Mouse (Mus musculus) right cerebral cortex, adult 2 months (tissue): ENCODE measurements around the gene Ly6g5b.

Experiments
- DNase-seq, 2 experiments: peaks; one replicate each; pipeline ENCODE4 v3.0.0; 2021 to 2022; ENCODE audit warnings: low spot score in 2 of 2

Gene Ly6g5b

DNA sequence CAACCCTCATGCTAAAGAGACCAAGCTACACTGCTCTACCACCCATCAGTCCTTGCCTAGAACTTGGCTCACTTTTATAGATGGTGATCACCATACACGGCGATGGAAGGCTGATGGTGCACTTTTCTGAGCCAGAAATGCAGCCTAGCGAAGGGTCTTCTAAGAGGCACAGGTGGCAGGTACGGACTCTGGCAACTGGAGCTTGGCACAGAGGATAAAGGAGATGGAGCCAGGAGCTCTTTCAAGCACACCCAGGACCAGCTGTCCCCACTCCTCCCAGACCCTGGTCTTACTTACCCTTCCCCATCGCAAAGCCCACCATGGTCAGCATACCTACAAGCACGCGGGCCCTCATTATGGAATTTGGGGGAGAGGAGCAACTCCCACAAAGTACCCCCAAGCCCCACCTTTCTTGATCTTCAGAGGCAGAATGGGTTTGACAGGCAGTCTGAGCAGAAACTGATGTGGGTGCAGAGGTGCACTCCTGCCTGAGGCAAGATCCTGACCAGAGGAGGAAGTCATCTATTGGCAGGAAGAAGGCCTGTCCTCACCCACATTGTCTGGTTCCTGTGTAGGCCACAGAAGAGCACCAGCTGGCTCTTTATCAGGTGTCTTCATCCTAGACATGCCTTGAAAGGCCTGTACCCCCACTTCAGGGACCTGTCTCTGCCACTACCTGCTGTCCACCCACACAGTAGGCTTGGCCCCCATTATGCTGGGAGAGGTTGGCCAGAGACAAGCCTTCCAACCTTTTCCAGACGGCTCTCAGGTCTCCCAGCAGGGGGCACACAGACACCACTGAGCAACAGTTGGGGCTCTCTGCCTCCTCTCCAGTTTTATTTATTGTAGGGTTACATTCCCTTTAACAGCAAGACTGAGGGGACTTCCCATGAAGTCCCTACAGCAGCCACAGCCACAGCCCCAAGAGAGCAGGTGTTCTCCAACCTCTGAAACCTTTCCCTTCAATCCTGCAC lies at the start of gene Ly6g5b:
Gene Ly6g5b, minus strand, starts transcription at position 383 of the 974 bp plus-strand sequence.
- DNase-seq: no peak

DNA sequence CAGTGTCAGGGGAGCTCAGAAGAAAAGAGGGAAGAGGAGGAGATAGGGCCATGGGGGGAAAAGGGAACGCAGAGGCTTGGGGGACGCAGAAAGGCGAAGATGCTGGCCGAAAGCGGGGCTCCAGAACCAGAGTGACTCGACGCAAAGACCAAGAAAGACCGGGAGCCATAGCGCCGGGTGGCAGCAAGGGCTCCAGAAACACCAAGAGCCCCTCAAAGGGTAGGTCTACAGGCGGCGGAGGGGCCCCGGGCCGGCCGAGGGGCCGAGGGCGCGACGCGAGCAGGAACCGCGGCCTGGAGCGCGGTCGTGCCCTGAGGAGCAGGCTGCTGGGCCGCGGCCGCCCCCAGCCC lies 49.0 kb upstream of the Ly6g5b start:
- no peak for DNase-seq

GRCm38 (mm10) chr17:35163326-35164081 lies 48.3 kb upstream of the Ly6g5b start:
- DNase-seq: no peak

DNA sequence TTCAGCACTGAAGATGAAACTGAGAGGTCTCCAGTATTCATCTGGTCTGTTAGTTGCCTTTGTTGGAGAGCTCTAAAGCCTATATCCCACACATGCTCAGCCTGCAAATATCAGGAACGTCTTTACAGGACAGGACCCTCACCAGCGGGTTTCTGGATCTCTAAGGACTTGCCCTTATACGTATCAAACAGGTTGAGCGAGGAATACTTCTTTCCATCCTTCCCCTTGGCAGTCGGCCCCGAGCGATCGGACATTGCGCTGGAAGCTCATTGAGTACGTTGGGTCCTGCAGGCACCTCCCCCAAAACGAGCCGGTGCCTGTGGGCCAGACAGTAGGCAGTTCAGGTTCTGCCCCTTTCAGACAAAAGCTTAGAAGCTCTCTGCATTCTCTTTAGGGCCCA lies 47.5 kb upstream of the Ly6g5b start:
- no peak for DNase-seq

- no peak for DNase-seq
These were observed 46.9 kb upstream of the Ly6g5b start for GRCm38 (mm10) chr17:35162121-35162520.

- DNase-seq: no peak
These were observed 46.2 kb upstream of the Ly6g5b start for GRCm38 (mm10) chr17:35161421-35161820.

GRCm38 (mm10) chr17:35159638-35160037 lies 44.4 kb upstream of the Ly6g5b start:
- no peak for DNase-seq

DNA sequence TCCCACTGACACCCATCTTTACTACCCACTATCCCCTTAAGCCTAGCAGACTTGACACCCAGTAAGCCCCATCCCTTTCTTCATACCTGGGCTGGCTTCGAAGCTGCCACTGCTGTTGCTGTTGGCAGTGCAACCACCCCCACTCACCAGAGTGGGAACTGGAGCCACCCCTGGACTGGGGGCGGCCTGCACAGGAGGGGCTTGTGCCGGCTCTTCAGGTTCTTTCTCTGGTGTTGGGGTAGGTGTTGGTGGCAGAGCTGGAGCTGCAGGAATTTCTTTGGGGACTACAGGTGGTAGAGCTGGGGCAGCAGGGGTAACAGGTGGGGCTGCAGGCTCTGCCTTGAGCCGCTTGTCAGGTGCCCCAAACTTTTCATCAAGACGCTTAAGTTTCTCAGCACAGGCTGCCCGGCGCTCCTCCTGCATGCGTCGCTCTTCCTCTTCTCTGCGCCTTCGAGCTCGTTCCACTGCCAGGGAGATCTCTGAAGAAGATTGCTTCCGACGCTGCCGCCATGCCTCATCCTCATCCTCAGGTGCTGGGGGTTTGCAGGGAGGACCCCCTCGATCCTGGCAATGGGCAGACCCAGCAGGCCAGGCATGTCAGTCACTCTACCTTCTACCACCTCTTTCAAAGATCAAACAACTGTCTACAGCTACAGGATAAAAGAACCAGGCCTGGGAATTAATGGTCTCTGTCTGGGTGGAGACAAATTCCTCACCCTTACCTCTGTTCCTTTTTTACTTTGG lies 43.8 kb upstream of the Ly6g5b start:
- DNase-seq: no peak

GRCm38 (mm10) chr17:35157661-35158175 lies 42.5 kb upstream of the Ly6g5b start:
- no peak for DNase-seq

GRCm38 (mm10) chr17:35157254-35157653 lies 42.0 kb upstream of the Ly6g5b start:
- DNase-seq: no peak

DNA sequence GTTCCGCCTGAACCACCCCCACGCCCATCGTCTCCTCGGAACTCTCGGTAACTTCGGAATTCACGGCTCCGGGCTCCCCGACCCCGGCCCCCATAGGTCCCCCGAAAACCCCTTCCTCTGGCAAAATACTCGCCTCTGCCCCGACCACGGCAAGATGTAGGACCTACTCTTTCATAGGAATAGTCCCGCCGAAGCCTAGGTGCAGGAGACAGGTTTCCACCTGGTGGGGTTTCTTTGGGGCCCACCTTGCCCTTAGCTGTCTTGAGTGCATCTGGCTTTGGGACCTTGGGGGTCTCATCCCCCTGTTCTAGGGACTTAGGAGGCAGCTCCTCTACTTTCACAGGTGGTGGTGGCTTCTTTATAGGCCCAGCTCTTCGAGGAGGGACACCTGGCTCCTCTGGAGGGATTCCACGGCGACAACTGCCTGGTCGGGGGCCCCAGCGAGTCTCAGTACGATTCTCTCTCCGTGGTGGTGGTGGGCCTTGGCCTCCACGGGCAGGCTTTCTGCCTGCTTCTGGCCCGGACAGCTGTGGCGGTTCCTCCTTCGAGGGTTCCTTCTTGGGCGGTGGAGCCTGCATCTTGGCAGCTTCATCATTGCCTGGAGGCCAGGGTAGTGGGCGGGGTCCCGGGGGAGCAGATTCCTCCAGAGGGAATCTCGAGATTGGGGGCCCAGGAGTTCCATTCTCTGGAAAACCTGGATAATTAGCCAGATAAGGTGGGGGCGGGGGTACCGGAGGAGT lies 41.4 kb upstream of the Ly6g5b start:
- no peak for DNase-seq

DNA sequence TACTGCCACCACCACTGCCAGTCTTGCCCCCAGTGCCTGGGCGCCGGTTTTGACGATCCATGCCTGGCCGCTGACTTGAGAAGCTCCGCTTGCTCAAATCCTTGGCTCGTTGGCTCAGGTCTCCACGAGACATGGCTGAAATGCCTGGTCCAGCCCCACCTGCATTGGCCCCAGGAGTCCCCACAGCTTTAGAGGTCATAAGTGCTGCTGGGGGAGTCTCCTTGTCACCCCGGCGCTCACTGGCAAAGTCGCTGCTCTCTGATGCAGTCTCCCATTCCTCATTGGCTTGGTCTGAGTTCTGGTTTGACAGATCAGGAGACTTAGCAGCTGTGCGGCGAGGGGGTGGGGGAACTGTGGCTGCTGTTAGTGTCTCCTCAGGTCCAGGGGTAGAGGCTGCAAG lies 40.2 kb upstream of the Ly6g5b start:
- no peak for DNase-seq

DNA sequence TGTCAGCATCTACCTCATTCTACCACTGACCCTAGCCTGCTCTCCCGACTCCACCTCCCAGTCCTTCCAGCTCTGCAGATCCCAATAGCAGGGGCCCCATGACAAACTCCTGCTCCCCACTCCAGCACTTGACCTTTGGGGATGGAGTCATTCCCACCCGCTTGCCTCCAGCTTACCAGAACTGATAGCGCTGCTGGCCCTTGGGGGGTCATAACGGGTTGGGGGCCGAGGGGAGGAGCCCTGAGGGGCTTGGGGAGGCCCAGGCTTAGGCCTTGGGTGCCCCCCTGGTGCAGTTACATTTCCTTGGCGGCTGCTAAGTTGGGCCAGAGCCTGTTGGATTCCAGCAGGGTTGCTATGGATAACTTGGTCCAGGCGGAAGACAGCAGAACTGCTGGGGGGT lies 39.4 kb upstream of the Ly6g5b start:
- DNase-seq: no peak

DNA sequence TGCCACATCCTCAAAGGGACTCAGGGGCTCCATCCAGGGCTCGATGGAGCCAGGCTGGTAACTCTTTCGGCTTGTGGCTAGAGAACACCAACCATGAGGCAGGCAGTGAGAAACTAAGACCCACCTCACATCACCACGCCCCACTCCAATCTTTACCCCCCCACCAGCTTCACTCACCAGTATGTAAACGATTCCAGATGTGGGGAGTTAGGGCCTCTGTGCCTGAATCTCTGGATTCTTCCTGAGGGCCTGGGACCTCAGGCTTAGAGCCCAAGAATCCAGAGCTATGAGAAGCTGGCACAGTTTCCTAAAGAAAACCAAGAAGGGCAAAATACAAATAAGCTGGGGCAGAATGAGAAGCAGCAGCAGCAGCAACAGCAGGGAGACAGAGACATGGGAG lies 38.7 kb upstream of the Ly6g5b start:
- no peak for DNase-seq

GRCm38 (mm10) chr17:35153077-35153476 lies 37.8 kb upstream of the Ly6g5b start:
- DNase-seq: no peak

DNA sequence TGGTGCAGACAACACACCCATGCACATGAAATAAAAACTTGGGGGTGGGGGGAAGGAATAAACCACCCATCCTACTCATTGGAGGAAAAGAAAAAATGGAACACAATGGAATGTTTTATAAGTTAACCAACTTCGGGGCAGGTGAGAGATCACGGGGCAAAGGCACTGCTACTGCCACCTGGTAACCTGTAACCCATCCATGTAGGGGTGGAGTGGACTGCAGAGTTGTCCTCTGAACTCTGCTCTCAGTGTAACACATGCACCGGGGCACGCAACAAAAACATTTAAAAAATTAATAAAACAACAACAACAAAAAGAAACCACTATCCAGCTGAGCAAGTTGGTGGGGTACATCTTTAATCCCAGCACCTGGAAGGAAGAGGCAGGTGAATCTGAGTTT lies 36.9 kb upstream of the Ly6g5b start:
- no peak for DNase-seq

DNA sequence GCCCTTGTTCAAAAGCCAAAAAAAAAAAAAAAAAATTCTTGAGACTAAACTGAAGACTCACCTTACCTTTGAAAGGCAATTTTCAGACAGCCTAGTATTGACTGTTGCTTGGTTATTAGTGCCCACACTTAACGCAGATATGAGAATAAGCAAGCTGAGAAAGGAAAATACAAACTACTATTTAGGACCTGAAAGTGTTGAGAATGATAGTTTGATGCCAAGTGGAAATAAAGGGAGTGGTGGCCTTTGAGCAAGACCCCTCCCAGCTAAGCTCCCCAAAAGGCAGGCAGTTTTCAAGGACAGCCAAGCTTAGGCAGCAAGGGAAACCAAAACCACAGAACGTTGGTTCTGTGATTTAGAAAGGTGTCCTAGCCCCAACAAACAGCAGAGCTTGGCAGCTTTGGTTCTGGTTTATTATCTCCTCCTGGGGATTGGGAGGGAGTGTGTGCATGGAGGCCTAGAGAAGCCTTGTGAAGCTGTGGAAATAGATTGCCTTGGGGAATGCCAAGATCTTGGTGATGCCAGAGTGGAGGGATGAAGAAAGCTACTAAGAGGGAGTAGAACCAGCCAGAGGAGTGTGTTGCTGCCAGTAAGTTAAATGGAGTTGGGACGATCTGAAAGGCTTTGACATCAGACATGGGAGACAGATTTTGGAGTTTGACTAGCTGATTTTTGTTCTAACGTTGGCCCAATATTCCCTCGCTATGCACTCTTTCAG lies 32.9 kb upstream of the Ly6g5b start:
- no peak for DNase-seq

- no peak for DNase-seq
These were observed 32.1 kb upstream of the Ly6g5b start for GRCm38 (mm10) chr17:35147348-35147747.

- no peak for DNase-seq
These were observed 30.9 kb upstream of the Ly6g5b start for GRCm38 (mm10) chr17:35146139-35146538.

- DNase-seq: no peak
These were observed 26.7 kb upstream of the Ly6g5b start for GRCm38 (mm10) chr17:35141971-35142370.
